Mouse (Mus musculus) adrenal gland, adult 2 months (tissue): ENCODE measurements at regions not wholly inside any gene's neighbourhood (a gene's known extent, or its start where the extent isn't known, plus 50 kb on each side); places are given as distances from the start of the nearest gene placed in this dataset.

Experiments
- DNase-seq: peaks from one replicate; pipeline ENCODE4 v3.0.0; 2021

GRCm38 (mm10) chr3:18932983-18933726 lies 695.3 kb downstream of the 1700064H15Rik start:
- no peak for DNase-seq

- no peak for DNase-seq
Observed at GRCm38 (mm10) chr3:18934891-18935290, 693.6 kb downstream of the 1700064H15Rik start.

GRCm38 (mm10) chr3:18937333-18938122 lies 690.9 kb downstream of the 1700064H15Rik start:
- no peak for DNase-seq

- DNase-seq, result no peak
Observed at GRCm38 (mm10) chr3:18941301-18942177, 686.9 kb downstream of the 1700064H15Rik start.

DNA sequence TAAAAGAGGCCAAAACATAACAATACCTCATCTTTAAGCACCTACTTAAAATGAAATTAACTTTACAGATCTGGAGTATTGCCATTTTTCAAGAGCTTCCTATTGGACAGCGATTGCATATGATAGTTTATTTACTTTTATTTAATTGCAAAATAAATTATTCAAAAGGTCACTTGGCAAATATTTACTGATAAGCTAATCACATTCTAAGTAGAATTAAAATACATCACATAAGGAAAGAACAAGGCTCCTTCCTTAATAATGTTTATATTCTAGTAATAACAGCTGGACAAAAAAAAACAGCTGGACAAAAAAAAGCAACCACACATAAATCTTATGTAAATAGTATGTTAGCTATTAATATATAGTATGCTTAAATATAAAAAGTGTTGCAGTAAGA lies 668.1 kb downstream of the 1700064H15Rik start:
- no peak for DNase-seq

DNA sequence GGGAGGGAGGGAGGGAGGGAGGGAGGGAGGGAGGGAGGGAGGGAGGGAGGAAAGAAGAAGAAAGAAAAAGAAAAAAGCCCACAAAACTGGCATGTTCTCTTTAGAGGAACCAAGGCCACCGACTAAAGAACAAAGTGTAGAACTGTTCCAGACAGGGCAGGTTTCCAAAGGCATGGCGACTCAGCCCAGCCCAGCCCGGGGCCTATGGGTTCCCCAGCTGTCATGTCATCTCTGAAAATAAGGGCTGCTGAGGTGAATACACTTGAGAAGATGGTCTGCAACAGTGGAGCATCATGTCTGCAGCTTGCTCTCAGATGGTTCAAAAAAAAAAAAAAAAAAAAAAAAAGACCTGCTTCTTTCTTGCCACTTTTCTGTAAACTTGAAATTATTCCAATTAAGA lies 639.8 kb downstream of the 1700064H15Rik start:
- DNase-seq, result no peak

DNA sequence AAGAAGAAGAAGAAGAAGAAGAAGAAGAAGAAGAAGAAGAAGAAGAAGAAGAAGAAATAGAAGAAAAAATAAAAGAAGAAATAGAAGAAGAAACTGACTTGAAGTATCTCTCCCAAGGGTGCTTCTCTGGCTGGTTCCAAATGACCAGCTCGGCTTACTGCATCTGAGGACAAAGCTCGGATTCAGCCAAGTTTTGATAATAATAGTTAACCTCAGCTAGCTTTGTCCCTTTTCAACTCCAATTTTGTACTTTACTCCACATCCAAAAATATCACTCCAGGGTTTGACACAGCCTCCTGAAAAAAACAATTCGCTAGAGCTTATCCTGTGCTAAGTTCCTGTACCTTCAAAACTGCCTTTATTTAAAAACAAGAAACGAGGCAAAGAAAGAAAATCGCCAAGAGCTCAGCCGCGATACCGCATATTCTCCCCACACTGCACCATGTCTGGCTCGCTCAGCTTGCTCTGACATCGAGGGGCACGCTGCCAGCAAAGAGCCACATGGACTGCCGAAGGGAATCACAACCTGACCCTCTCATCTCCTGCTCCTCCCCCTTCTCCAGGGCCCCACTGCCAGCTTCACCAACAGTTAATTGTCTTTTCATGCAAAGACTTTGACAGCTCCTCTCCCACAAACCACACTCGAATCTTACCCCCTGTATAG lies 638.8 kb downstream of the 1700064H15Rik start:
- DNase-seq, result no peak

DNA sequence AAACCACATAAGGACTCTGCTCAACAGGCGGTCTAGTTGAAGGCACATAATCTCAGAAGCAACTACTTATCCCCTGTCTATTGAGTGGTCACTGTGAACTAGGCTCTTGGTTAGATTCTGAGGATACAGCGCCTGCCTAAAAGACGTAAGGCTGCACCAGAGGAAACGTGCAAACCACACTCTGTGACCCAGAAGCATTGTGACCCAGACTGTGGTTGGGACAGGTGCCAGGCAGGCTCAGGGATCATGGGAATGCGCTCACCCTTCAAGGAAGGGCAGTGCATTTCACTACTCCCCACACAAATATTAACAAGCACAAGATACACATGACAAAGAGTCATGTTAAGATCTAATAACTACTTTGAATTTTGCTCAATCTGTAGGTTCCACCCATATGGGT lies 628.3 kb downstream of the 1700064H15Rik start:
- peak; percentile 20 for DNase-seq

DNA sequence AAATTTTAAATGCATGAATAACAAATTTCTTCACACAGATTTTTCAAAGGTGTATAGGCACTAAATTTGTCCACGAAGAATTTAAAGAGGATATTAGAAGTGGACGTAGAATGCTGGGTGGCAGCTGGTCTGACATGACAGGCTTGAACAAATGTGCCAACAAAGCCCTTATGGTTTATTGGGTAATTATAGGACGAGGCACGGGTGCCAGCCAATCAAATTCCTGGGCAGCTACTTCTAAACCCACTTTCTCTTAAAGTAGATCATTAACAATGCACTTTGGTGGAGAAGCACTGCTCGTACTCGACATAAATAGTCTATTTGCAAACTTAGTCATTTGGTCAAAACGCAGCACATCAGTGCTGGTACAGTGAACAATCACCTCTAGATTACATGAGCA lies 626.4 kb downstream of the 1700064H15Rik start:
- DNase-seq, result no peak

GRCm38 (mm10) chr3:19004792-19005191 lies 623.7 kb downstream of the 1700064H15Rik start:
- DNase-seq, result no peak

DNA sequence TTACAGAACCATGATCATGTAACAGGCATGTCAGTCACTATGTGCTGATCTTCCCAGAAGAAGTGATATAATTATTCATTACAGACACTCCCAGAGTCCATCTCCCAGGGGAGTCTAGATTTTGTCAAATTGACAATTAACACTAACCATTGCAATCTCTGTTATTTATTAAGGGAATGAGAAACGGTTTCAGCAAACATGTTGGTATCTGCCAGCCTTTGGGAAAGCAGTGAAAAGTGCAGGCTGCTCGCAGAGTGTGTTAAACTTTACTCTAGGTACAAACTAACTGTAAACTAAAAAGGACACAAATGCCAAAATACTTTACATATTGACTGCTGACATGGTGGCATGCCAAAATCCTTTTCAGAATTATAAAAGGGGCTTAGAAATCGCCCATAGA lies 583.9 kb downstream of the 1700064H15Rik start:
- no peak for DNase-seq

DNA sequence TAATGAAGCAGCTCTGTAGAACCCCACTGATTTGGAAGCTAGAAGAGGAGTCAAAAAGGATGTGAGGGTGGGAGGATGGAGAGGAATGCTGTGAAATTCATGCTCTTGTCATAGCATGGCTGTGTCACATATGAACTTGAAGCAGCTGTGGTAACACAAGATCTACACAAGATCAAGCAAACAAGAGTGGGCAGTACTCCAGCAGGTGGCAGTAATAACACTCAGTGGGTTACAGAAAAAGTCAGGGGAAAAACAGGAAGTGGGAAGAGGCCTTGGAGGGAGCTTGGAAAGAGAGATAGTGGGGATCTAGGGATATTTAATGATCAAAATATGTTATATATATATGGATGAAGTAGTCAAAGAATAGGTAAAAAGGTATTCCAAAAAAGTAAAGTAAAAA lies 582.5 kb downstream of the 1700064H15Rik start:
- DNase-seq, result no peak

DNA sequence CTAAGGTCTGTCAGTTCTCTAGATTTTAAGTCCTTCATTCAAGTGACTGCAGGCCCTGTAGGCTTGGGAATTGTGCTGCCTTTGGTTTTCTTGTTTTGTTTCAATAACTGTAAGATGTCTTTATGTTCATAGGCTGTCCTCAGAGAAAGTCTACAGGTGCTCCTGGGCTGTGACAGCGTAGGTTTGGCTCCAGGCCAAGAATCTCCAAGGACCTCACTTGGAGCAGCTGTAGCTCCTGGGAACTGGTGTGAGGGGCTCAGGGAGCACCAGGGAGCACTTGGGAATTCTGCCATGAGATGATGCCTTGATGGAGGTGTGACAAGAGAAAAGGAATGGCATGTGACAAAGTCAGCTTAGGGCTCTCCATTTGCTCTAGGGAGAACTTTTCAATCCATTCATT lies 581.9 kb downstream of the 1700064H15Rik start:
- DNase-seq, result no peak

GRCm38 (mm10) chr3:19055961-19056360 lies 572.5 kb downstream of the 1700064H15Rik start:
- no peak for DNase-seq

- no peak for DNase-seq
Observed at GRCm38 (mm10) chr3:19056623-19057022, 571.9 kb downstream of the 1700064H15Rik start.

DNA sequence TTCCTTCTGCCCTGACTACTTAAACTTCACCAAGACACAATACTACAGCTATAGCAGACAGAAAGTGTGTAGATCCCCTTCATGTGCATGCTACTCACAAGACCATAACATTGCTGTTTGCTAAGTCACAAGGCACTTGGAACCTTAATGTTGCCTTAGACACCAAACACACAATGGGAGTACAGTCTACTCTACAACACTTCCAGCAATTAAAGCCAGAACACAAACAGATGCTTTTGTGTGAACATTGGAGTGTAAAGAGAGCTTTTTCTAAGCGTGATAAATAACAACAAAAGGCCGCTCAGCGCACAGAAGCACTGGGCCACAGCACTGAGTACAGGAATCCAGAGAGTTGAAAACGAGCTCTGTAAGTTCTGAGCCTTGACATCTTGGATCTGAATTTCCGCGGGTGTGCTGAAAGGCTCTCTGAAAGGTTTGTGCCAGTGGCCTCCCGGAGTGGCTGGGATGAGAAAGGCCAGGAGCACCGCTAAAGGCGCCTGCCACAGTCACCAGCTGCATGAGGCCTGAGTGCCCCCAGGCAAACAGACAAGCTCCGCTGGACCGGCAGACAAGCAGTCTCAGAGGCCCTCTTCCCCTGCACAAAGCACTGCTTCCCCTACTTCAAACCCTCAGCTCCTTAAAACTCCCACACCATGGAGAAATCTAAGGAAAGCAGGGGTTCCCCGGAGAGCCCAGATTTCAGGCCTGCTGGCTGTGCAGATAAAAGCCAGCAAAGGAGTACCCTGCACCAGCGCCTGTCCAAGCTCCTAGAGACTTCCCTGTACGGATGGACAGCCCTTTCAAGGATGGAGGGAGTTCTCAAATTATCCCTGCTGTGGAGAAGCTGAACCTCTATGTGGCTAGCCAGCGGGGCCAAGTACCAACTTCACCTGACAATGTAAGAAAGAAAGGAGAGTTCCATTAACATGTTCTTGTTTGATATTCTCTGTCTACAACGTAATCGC lies 568.3 kb downstream of the 1700064H15Rik start:
- no peak for DNase-seq

DNA sequence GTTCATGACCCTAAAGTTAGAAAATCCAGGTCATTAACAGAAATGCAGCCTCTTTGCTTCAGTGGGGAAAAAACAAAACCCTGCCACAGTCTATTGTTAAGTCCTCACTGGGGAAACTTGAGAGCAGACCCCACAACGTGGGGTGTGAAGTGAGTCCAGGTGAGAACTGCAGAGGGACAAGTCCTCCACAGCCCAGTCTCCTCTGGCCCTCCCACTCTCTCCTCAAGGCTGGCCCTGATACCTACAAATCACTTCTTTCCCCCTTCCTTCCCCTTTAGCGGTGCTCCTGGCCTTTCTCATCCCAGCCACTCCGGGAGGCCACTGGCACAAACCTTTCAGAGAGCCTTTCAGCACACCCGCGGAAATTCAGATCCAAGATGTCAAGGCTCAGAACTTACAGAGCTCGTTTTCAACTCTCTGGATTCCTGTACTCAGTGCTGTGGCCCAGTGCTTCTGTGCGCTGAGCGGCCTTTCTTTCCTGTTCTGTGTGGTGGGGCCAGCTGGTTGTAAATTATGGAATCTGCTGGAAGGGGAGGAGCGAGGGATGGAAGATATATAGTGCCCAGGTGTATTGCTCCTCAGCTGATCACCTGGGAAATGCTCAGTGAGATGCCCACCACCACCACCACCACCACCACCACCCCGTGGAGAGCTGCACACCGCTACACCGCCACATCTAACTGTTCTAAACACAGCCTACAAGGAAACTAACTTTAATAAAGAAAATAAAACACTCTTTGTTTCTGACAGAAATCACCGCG lies 566.8 kb downstream of the 1700064H15Rik start:
- DNase-seq, result no peak

DNA sequence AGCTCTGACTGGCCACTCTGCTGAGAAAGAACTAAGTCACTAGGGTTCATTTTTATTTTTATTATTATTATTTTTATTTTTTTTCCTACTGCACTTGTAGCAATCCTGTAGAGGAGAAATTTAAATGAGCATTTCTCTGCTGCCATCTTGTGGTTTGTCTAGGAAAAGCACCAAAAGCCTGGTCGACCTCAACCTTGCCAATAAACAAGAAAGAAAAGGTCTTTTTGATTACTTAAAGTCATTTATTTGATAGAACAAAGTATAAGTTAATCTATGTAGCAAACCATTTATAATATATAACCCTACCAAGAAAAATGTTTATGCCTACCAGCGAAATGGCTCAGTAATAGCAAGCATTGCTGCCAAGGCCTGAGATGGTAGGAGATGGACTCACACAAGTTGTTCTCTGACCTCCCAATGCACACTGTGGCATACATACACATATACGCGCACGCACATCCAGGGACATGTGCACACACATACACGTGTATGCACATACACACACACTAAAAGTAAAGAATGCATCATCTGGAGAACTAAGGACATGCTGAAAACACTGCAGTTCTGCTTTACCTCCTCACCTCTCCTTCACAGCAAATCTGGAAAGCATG lies 566.1 kb downstream of the 1700064H15Rik start:
- peak; percentile 24 for DNase-seq

GRCm38 (mm10) chr3:19067141-19067757 lies 561.2 kb downstream of the 1700064H15Rik start:
- DNase-seq, result no peak
